Mouse (Mus musculus): ENCODE measurements around the gene Wwox. TPM values are rescaled to one million over a fixed set of nuclear protein-coding genes. Genes with fewer than 3 reads are reported as not detected.

Gene Wwox
- polyA plus RNA-seq, 1 experiment, result 4.7 TPM

- TF ChIP-seq GATA1 (IDR thresholded peaks at IDR 0.05; ENCODE audit: borderline replicate concordance, low read length) (no peak), FLI1 (IDR thresholded peaks at IDR 0.05; ENCODE audit: low read length) (no peak)
- Histone ChIP-seq H3K36me3 (replicated peaks; ENCODE audit: low read length) (no peaks in the 10 kb centered on the region), H3K9me3 (peaks cover 5% of the 10 kb centered on the region; the same call in 1 of the 2 replicates), H3K4me3 (replicated peaks) (no peak overlapping the region), H3K4me1 (no peaks in the 10 kb centered on the region), H3K27me3 (replicated peaks) (no peaks in the 10 kb centered on the region)
These were observed 83.6 kb downstream of the Wwox start for GRCm38 (mm10) chr8:114523061-114523460.

GRCm38 (mm10) chr8:114526626-114527267 is 87.3 kb downstream of the Wwox start:
- no peaks in the 10 kb centered on the region for H3K36me3 ChIP-seq (replicated peaks; ENCODE audit: low read length)
- H3K27me3 ChIP-seq (replicated peaks), result no peaks in the 10 kb centered on the region
- no peaks in the 10 kb centered on the region for H3K4me1 ChIP-seq
- H3K4me3 ChIP-seq (replicated peaks), result peak overlapping the region; percentile 34
- no peaks in the 10 kb centered on the region for H3K9me3 ChIP-seq
- TF ChIP-seq FLI1 (IDR thresholded peaks at IDR 0.05; ENCODE audit: low read length) (no peak), GATA1 (IDR thresholded peaks at IDR 0.05; ENCODE audit: borderline replicate concordance, low read length) (no peak)

GRCm38 (mm10) chr8:114527648-114528221 is 88.3 kb downstream of the Wwox start:
- Histone ChIP-seq H3K4me1 (no peaks in the 10 kb centered on the region), H3K36me3 (replicated peaks; ENCODE audit: low read length) (no peaks in the 10 kb centered on the region), H3K4me3 (replicated peaks) (no peak overlapping the region), H3K9me3 (no peaks in the 10 kb centered on the region), H3K27me3 (replicated peaks) (no peaks in the 10 kb centered on the region)
- TF ChIP-seq FLI1 (IDR thresholded peaks at IDR 0.05; ENCODE audit: low read length), result no peak
- TF ChIP-seq GATA1 (IDR thresholded peaks at IDR 0.05; ENCODE audit: borderline replicate concordance, low read length), result no peak

- Histone ChIP-seq H3K4me3 (replicated peaks) (no peak overlapping the region), H3K4me1 (no peaks in the 10 kb centered on the region), H3K9me3 (no peaks in the 10 kb centered on the region), H3K36me3 (replicated peaks; ENCODE audit: low read length) (no peaks in the 10 kb centered on the region), H3K27me3 (replicated peaks) (no peaks in the 10 kb centered on the region)
- TF ChIP-seq GATA1 (IDR thresholded peaks at IDR 0.05; ENCODE audit: borderline replicate concordance, low read length) (no peak), FLI1 (IDR thresholded peaks at IDR 0.05; ENCODE audit: low read length) (no peak)
These were observed 90.1 kb downstream of the Wwox start for GRCm38 (mm10) chr8:114529581-114529980.

GRCm38 (mm10) chr8:114536201-114536600 is 96.7 kb downstream of the Wwox start:
- Histone ChIP-seq H3K4me3 (replicated peaks) (no peak overlapping the region), H3K4me1 (no peaks in the 10 kb centered on the region), H3K9me3 (no peaks in the 10 kb centered on the region), H3K27me3 (replicated peaks) (no peaks in the 10 kb centered on the region), H3K36me3 (replicated peaks; ENCODE audit: low read length) (no peaks in the 10 kb centered on the region)
- TF ChIP-seq GATA1 (IDR thresholded peaks at IDR 0.05; ENCODE audit: borderline replicate concordance, low read length) (no peak), FLI1 (IDR thresholded peaks at IDR 0.05; ENCODE audit: low read length) (no peak)

GRCm38 (mm10) chr8:114541132-114541531 is 101.7 kb downstream of the Wwox start:
- Histone ChIP-seq H3K36me3 (replicated peaks; ENCODE audit: low read length) (no peaks in the 10 kb centered on the region), H3K27me3 (replicated peaks) (no peaks in the 10 kb centered on the region), H3K4me3 (replicated peaks) (no peak overlapping the region), H3K9me3 (no peaks in the 10 kb centered on the region), H3K4me1 (no peaks in the 10 kb centered on the region)
- no peak for TF ChIP-seq GATA1 (IDR thresholded peaks at IDR 0.05; ENCODE audit: borderline replicate concordance, low read length)

GRCm38 (mm10) chr8:114548360-114548759 is 108.9 kb downstream of the Wwox start:
- Histone ChIP-seq H3K4me1 (0 out of 2 replicates have a peak, but pooled peaks cover 3% of the 10 kb centered on the region), H3K9me3 (no peaks in the 10 kb centered on the region), H3K27me3 (replicated peaks) (no peaks in the 10 kb centered on the region), H3K4me3 (replicated peaks) (no peak overlapping the region), H3K36me3 (replicated peaks; ENCODE audit: low read length) (peaks cover 5% of the 10 kb centered on the region)
- TF ChIP-seq FLI1 (IDR thresholded peaks at IDR 0.05; ENCODE audit: low read length) (no peak), GATA1 (IDR thresholded peaks at IDR 0.05; ENCODE audit: borderline replicate concordance, low read length) (no peak)

- H3K4me3 ChIP-seq (replicated peaks), result no peak overlapping the region
- H3K27me3 ChIP-seq (replicated peaks), result no peaks in the 10 kb centered on the region
- H3K36me3 ChIP-seq (replicated peaks; ENCODE audit: low read length), result peaks cover 5% of the 10 kb centered on the region
- TF ChIP-seq FLI1 (IDR thresholded peaks at IDR 0.05; ENCODE audit: low read length), result no peak
- TF ChIP-seq GATA1 (IDR thresholded peaks at IDR 0.05; ENCODE audit: borderline replicate concordance, low read length), result no peak
- H3K9me3 ChIP-seq, result peaks cover 2% of the 10 kb centered on the region; the same call in 1 of the 2 replicates
- H3K4me1 ChIP-seq, result 0 out of 2 replicates have a peak, but pooled peaks cover 3% of the 10 kb centered on the region
These were observed 109.4 kb downstream of the Wwox start for GRCm38 (mm10) chr8:114548837-114549236.

GRCm38 (mm10) chr8:114550029-114550428 is 110.6 kb downstream of the Wwox start:
- 0 out of 2 replicates have a peak, but pooled peaks cover 3% of the 10 kb centered on the region for H3K4me1 ChIP-seq
- H3K4me3 ChIP-seq (replicated peaks), result no peak overlapping the region
- peaks cover 12% of the 10 kb centered on the region for H3K9me3 ChIP-seq
- TF ChIP-seq FLI1 (IDR thresholded peaks at IDR 0.05; ENCODE audit: low read length), result no peak
- no peak for TF ChIP-seq GATA1 (IDR thresholded peaks at IDR 0.05; ENCODE audit: borderline replicate concordance, low read length)
- no peaks in the 10 kb centered on the region for H3K27me3 ChIP-seq (replicated peaks)
- peaks cover 5% of the 10 kb centered on the region for H3K36me3 ChIP-seq (replicated peaks; ENCODE audit: low read length)

- no peaks in the 10 kb centered on the region for H3K27me3 ChIP-seq (replicated peaks)
- H3K9me3 ChIP-seq, result peaks cover 25% of the 10 kb centered on the region
- 0 out of 2 replicates have a peak, but pooled peaks cover 3% of the 10 kb centered on the region for H3K4me1 ChIP-seq
- TF ChIP-seq FLI1 (IDR thresholded peaks at IDR 0.05; ENCODE audit: low read length) (no peak), GATA1 (IDR thresholded peaks at IDR 0.05; ENCODE audit: borderline replicate concordance, low read length) (no peak)
- H3K4me3 ChIP-seq (replicated peaks), result no peak overlapping the region
- peaks cover 5% of the 10 kb centered on the region for H3K36me3 ChIP-seq (replicated peaks; ENCODE audit: low read length)
These were observed 113.2 kb downstream of the Wwox start for GRCm38 (mm10) chr8:114552606-114553005.

Measured in megakaryocyte, embryonic 14.5 days (primary cell).